Mouse (Mus musculus) right cerebral cortex, adult 2 months (tissue): ENCODE data around the gene Ifrd2.

ENCODE experiments used
- DNase-seq, 2 experiments: peaks; one replicate each; pipeline ENCODE4 v3.0.0; 2021 to 2022; ENCODE audit warnings: low spot score in 2 of 2

Gene Ifrd2

DNA sequence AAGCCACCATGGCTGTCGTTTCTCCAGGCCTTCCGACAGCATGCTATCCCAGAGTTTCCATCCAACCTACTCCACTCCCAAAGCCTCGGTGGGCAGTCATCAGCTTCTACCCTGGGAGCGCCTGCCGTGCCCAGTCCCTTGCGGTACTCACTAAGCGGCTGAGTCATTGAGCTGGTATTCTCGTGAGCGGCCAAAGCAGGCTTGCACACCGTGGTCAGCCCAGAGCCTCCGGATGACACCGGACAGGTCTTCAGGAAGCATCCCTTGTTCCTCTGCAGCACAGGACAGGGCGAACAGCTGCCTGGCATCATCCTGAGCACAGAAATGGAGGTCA is 32.1 kb downstream of the Ifrd2 start:
- DNase-seq, result no peak

DNA sequence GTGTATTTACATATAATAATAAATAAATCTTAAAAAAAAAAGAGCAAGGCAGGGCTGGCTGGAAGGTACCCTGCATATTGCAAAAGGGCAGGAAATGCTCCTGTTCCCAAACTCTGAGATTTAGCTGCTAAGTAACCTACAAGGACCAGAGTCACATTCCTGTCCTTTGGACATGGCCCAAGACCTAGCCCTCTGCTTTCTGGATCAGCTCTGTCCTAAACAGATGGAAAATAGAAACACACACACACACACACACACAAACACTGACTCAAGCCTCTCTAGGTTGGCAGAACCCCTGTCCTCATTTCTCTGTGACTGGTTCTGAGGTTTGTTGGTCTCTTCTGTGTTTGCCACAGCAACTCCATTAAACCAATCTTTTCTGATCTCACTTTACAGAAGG is 33.5 kb downstream of the Ifrd2 start:
- no peak for DNase-seq

DNA sequence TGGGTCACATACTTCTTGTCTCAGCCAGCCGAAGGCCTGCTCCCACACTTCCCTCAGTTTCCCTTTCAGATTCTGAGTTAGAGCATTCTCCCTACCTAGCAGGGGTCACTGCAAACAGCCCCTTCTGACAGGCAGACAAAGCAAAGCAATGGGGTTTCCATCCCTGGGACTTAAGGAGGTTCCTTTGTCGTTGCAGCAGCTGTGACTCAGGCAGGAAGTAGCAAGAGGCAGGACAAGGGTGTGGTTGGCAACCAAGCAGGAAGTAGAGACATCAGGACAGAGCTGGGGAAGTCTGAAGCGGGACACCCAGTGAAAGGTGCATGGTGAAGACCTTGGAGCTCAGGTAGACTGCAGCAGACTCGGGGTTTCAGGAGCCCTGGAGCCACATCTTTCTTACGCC is 37.1 kb downstream of the Ifrd2 start:
- no peak for DNase-seq

DNA sequence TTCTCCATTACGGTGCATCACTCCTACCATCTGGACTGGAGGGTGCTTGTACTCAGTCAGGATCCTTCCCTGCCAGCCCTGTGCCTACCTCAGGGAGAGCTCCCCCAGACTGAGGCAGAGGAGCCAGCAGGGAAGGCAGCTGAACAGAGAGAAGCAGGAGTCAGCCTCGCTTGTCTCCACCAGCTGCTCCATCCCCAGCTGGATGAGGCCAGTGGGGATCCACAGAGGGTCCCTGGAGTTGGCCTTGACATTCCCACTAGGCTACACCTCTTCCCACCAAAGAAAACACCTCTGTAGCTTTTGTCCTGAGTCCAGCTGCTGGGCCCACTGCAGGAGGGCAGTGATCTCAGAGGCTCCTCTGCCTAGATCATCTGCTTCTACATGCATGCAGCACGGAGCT is 37.5 kb downstream of the Ifrd2 start:
- DNase-seq, result no peak

DNA sequence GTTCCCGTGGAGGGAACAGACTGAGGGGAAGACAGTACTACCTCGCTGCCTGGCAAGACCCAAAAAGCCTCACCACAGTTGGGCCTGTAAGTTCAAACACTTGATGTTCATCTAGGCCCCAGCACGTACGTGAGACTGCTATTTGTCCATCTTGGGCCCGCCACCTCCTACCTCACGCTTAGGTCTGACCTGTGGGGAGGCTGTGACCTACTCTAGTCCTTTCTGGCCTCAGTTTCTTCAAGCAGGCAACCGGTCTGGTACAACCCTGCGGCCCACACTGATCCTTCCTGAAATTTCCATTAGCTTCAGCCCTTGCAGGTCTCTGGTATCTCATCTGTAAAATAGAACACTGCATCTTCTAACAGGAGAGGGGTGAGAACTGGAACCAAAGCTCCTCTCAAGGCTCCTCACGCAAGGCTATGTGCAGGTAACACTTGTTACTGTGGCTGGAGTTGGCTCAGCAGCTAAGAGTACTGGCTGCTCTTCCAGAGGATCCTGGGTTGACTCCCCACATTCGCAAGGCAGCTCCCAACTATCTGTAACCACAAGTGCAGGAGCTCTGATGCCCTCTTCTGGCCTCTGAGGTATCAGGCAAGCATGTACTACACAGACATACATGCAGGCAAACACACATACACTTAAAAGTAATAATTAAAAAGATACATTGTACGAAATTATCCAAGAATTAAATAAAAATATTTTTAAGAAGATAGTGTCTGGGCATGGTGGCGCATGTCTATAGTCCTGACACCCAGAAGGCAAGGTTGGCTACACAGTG is 38.1 kb downstream of the Ifrd2 start:
- no peak for DNase-seq

DNA sequence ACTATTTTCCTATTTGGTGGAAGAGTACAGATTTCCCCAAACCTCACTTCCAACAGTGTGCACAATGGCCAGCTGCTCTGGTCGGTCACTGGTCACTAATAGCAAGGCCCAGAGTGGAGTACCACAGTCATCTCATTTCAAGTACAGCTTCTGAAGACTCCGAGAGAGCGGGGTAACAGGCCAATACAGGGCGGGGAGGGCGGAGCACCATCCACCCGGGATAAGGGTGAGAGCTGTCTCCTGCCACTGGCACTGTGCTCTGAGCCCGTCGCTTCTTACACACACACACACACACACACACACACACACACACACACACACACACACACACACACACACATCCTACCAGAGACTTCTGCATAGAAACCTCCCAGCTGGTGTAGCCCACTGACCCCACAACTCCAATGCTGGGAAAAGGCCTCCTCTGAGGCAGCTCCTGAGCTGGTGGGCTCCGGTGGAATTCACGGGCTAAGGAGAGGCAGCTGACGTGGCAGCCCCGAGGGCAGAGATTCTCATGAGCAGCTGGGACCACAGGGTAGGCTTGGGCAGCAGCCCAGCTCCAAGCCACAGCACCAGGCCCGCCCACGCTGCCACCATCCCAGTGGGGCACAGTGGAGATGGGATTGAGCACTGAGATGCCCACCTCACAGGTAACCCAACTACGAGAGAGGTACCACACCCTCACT is 38.9 kb downstream of the Ifrd2 start:
- DNase-seq, result no peak

DNA sequence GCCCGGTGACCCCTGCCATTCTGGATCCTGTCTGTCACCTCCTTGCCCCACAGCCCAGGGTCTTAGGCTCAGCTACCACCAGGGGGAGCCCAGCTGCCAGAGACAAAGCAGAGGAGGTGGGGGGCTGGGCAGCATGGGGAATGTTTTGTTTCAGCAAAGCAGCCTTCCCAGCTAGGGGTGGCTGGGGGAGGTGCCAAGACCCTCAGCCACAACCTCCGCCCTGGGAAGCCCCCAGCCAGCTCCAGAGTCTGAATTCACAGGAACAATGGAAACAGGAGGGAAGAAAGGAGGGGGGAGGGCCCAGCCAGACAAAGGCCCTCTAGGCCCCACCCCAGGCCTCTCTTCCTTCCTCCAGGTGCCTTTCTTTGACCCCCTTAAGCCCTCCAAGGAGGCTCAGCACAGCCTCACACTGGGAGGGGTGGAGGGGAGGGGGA is 39.4 kb downstream of the Ifrd2 start:
- DNase-seq, result peak; percentile 71 to 75

DNA sequence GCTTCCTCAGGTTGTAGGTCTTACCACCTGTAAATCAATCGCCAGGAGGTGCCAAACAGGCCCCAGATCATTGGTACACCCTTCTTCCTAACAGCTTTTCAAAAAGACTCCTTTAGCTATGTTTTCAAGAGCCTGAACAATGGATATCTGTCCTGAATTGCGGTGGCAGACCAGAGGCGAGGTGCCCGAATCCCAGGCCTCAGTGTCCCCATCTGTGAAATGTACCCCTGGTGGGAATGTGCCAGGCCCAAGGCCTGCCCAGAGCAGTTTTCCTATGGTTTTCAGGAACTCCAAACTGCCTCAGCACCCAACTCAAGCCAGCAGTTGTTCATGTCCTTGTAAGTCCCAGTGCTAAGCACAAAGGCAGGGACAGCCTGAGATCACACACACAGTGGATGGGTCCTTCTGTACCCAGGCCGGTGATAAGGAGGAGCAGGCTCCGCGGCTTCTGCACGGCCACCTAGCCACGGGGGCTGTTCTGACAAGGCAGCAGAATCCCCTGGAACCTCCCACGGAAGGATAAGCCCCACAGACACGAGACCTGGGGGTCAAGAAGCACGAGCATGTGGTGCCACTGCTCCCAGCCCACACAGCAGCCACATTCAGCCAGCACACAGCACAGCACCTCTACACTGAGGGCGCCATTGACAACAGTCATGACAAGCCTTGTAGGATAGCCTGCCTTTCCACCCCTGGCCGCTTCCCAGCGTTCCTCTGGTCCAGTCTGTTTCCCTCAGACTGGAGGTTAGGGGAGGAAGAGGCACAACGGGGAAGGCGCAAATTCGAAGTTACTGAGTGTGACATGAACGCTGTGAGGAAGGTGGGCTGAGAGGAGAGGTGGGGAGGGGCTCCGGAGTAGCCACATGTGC is 40.2 kb downstream of the Ifrd2 start:
- no peak for DNase-seq

DNA sequence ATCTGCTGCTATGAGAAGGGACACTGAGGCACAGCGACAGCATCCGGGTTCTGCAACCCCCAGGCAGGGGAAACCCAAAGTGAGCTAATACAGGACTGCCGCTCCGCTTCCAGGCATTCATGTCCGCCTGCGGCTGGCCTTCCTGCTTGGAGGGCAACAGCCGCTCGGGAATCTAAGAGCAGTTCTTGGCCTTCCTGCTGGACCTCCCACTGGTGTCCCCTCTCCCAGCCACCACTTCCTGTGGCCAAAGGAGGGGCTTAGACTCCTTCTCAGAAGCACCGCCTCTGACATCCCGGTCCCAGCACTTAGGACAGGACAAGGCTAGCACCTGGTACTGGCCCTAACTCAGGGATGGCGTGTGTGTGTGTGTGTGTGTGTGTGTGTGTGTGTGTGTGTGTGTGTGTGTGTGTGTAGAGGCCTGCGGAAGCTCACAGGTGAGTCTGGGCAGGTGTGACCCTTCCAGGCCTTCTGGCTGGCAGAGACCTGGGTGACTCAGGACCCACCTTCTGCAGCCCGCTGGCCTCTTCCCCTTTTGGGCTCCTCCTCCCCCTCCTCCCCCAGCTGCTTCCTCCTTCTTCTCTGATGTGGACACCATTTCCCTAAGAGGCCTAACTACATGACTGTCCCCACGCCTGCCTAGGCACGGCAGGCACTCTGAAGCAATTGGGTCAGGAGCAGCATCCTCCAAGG is 41.4 kb downstream of the Ifrd2 start:
- DNase-seq, result no peak

DNA sequence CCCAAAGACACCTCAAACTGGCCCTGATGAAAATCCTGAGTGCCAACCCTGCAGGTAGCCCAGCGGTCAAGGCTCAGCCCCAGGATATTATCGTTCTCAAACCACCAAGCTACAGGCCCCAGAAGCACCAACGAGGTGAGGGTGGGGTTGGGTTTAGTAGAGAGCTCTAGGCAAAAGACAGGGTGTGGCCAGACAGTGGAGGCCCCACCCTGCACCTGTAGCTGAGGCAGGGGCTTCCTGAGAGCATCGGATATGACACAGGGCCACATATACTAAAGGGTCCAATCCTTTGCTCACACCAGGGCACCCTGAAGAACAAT is 41.9 kb downstream of the Ifrd2 start:
- no peak for DNase-seq

DNA sequence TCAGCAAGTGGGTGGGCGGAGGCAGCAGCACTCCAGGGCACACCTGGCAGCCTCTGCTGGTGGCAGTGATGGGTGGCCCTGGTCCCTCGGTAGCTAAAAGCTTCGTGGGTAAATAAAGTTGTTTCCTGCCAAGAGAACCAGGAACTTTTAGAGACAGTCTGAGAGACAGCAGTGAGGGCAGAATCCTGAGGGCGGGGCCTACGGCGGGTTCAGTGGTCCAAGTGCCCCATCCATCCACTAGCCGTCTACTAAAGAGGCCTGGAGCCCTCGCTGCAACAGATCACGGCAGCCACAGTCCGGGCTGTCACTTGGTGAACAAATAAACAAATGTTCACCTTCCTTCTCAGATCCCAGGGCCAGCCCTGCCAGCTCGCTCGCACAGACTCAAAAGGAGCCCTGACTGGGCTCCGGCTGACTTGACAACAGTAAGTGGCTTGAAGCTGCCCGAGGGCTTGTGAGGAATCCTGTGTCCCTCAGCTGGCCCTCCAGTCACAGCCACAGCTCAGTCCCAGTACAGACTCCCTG is 42.5 kb downstream of the Ifrd2 start:
- DNase-seq, result peak in 1 of 2 experiments; percentile 32

DNA sequence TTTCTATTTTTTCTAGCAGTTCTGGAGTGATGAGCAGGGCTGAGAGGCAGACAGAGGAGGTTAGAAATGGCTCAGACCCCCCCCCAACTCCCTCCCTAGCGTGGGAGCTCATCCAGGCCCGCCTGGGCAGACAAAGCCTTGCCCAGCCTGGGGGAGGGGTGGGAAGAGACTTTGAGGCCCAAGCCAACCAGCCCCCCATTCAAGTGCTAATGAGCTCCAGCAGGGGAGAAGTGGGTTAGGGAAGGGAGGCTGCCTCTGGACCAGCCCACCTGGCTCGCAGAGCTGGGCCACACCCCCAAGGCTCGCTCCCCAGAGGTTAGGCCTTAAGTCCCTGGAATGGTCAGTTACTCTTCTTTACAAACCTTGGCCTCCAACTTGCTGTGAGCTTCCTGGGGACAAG is 43.1 kb downstream of the Ifrd2 start:
- DNase-seq, result peak in 1 of 2 experiments; percentile 42

DNA sequence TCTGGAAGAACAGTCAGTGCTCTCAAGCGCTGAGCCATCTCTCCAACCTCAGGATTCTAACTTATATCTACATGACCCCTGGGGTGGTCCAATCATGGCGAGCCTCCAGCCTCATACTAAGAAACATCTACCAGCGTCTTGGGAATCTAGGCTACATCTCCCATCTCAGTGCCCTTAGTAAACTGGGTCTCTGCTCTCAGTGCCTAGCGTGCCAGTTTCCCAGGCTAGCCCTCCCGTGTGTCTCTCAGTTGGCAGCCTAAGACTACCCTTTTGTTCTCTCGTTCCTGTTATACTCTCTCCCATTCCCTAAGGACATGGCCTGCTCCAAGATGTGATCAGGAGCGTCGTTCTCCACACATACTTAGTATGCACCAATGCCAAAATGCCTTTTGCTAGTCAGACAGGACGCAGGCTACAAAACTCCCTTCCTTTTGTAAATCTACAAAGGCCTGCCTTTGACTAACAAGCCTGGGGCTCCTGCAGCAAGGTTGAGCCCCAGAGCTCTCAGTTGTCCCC is 43.9 kb downstream of the Ifrd2 start:
- DNase-seq, result no peak

DNA sequence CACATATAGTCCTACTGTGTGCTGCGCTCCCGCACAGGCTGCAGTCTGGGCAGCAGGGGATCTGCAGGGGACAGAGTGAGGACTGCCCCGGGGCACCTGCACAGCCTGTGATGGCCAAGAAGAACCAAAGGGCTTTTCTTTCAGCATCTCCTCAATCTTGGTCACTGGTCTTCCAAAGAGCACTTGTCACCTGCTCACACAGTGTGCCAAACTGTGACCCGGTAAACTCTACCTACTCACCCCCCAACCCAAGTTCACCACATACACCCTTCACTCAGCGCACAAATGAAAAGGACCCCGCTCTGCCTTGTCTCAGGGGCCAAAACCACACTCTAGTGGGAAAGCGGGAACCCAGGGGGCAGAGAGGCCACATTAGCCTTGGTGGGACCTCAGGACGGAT is 44.4 kb downstream of the Ifrd2 start:
- no peak for DNase-seq

DNA sequence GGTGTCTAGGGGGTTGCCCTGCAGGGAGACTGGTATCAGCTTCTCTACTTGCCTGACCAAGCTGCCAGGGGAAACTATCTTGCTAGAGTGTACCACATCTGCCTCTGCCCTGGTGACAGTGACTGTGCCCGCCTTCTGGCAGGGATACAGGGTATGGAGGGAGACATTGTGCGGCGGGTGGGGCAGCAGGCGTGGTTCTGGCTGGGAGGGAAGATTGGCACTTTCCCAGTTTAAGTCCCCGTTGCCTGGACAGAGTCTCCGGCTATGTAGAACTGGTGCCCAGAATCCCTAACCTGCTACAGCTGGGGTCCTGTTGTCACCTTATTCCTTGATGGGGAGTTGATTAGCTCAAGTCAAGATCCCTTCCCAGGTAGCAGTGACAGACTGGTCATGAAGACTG is 45.0 kb downstream of the Ifrd2 start:
- DNase-seq, result no peak

DNA sequence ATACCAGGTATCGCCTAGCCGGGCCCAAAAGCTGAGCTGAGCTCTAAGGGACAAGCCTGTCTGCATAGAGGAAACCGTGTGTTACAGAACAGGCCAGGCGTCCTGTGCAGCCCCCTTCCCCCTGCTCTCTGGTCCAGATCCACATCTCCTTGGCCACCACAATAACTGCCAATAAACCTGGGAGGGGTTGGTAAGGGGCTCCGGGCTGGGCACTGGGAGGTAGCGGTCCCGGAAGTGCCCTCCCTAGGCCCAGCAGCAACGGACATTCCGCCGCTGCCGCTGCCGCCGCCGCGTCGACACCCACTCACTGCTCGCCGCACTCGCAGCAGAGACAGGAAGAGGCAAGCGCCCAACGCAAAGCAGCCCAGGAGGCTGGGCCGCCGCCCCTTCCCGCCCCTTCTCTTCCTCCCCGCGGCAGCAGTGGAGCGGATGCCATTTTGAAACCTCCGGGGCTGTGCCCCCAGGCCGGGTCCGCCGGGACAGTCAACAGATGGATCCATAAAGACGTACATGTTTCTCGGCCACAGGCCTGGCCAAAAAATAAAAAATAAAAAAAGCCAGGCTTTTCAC is 45.7 kb downstream of the Ifrd2 start:
- DNase-seq, result peak; percentile 72 to 83

DNA sequence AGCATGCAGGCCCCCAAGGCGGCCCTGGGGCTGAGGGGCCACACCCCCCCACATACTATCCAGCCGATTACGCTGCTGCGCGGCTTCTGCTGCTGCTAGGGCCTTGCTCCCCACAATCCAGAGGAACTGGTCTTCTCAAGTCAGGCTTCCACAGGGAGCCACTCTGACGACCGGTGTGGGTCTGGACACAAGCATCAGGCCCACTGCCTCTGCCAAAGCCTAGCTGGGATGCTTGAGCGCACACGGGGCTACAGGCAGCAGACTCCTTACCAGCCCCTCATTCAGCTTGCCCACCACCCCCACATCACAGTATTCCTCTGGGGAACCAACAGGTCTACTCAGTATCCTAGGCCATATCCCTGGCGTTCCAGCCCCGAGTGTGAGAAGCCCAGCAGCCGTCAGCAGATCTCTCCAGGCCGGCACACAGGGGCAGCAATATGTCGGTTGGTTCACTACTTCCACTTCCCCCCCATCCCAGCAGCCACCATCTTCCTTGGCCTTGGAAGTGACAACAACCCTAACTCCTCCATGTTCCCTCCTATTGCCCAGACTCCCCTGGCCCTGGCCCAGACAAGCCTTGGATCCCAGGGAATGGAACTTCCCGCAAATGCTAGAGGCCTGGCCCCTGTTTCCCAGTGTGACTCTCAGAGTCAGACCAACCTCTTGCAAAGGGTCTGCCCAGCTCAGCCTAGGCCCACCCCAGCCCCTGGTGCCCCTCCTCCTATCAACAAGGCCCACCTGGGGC is 46.4 kb downstream of the Ifrd2 start:
- DNase-seq, result peak in 1 of 2 experiments; percentile 26

DNA sequence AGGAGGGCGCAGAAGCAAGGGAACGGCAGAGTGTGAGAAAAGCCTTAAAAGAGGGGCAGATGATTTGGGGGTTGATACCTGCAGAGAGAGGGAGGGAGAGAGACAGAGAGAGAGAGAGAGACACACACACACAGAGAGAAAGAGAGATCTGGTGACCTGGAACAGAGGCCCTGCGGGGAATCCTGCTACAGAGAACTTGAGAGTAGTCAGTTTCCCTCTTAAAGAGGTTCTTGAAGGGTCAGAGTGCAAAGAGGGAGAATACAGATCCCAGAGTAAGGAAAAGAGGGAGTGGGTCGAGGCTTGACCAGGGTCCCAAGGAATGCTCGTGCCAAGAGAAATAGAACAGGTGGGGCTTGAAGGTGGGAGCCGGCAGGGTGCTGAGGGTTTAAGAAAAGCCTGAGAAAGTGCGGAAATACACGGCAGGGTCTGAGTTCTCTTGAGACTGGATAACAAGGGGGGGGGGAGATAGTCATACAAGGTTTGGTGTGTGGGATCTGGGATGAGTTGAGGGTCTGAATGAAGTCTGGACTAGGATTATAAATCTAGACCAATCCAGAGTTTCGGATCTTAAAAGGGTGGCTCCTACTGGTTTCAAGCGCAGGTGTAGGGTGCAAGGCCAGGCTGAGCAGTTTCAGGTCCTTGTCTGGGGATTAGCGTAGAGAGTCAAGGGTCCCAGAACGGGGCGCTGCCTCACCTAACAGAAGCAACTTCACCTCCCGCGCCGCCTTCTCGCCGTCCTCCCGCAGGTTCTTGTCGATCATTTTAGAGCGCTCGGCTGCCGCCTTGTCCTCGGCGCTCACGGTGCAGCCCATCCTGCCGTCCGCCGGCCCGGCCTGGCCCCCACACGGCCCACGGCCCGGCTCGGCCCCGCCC is 47.2 kb downstream of the Ifrd2 start:
- peak in 1 of 2 experiments; percentile 35 for DNase-seq

DNA sequence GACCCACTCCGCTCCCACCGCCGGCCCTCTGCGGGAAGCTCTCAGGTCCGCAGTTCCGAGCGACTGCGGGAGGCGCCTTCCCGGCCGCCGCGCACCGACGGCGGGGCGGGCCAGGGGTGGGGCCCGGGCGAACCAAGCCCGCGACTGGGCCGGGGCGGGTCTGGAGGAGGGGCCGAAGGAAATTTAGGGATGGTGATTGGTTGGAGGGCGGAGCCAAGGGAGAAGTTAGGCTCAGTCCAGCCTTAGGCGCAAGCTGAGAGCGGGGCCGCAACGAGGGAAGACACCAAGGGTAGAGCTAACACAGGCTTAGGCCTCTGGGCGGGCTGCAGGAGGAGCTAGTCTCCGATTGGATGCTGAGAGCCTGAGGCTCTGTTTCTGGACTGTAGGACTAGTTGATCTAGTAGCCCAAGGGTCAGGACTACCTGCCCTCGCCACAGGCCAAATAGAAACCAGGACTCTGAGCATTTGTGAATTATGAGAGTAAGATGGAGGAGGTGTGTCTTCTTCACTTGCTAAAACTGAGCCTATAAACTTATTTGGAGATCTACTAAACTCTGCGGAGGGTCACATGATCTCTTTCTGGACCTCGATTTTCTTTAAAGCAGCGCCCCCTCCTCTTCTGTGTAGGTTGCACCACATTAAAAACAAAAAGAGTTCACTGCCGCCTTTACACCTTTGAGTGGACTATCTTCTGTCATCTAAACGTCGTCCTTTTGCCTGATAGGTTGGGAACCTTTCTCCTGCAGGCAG is 48.0 kb downstream of the Ifrd2 start, which contains the start of gene Gnai2:
TSS of gene Gnai2 (minus strand) at position 89 of the 750 bp plus-strand sequence.
- DNase-seq, result peak; percentile 92 to 93
